Mouse (Mus musculus) liver, embryonic 13.5 days (tissue): ENCODE data around the gene Pnmt. TPM values are rescaled to one million over a fixed set of nuclear protein-coding genes. Genes with fewer than 3 reads are reported as not detected.

Source experiments
- ATAC-seq: fragments of 200-750 bp; cut with Nextera tagmentation; 2 replicates; pipeline ENCODE4 v1.8.0; 2017; ENCODE audit warnings: low read depth, mild to moderate bottlenecking, moderate number of reproducible peaks, moderate library complexity
- DNase-seq: peaks from one replicate; pipeline ENCODE4 v3.0.0; 2022
- H3K27ac ChIP-seq: fragments of 300-500 bp; sonication (generic); 2 replicates; pipeline ENCODE4 v1.5.1; 2015; ENCODE audit warnings: moderate library complexity, mild to moderate bottlenecking, inconsistent platforms
- H3K27me3 ChIP-seq: fragments of 300-500 bp; sonication (generic); 2 replicates; pipeline ENCODE4 v1.6.1; 2015; ENCODE audit warnings: mild to moderate bottlenecking, inconsistent platforms
- H3K36me3 ChIP-seq: fragments of 300-500 bp; sonication (generic); 2 replicates; pipeline ENCODE4 v1.6.1; 2015; ENCODE audit warnings: mild to moderate bottlenecking, inconsistent platforms
- H3K4me1 ChIP-seq: fragments of 300-500 bp; sonication (generic); replicated peaks from 2 replicates; pipeline ENCODE4 v1.6.1; 2015; ENCODE audit warnings: inconsistent platforms
- H3K4me2 ChIP-seq: fragments of 300-500 bp; sonication (generic); 2 replicates; pipeline ENCODE4 v1.6.1; 2015; ENCODE audit warnings: inconsistent platforms, mild to moderate bottlenecking, moderate library complexity
- H3K4me3 ChIP-seq: fragments of 300-500 bp; sonication (generic); replicated peaks from 2 replicates; pipeline ENCODE4 v1.5.1; 2015; ENCODE audit warnings: mild to moderate bottlenecking, inconsistent platforms
- H3K9ac ChIP-seq: fragments of 300-500 bp; sonication (generic); 2 replicates; pipeline ENCODE4 v1.6.1; 2015; ENCODE audit warnings: mild to moderate bottlenecking, inconsistent platforms
- H3K9me3 ChIP-seq: fragments of 300-500 bp; sonication (generic); replicated peaks from 2 replicates; pipeline ENCODE4 v1.6.1; 2016; ENCODE audit warnings: inconsistent platforms
- WGBS: fragments of 180-500 bp; shearing (Covaris S2); methylation state at CpG from one replicate; pipeline ENCODE4 v1.1.7; 2015; ENCODE audit not compliant: insufficient replicate concordance; 5-methylcytosine and 5-hydroxymethylcytosine counted together
- polyA plus RNA-seq: library from polyadenylated mRNA; unstranded; fragments of >200 nt; fragmentation: Nextera tagmentation; extraction: Ambion mirVana; gene quantifications from 2 replicates; pipeline ENCODE4 v1.2.1, GENCODE M21; 2015

Gene Pnmt
- polyA plus RNA-seq, 1 experiment from 2014 or later: not detected

- 83% methylated on average over 7 of the region's 7 CpGs for WGBS
- Histone ChIP-seq H3K4me1 (no peaks in the 10 kb centered on the region), H3K4me2 (no peak overlapping the region), H3K27ac (no peak overlapping the region), H3K9ac (no peak overlapping the region), H3K9me3 (no peaks in the 10 kb centered on the region), H3K27me3 (0 out of 2 replicates have a peak, but pooled peaks cover 2% of the 10 kb centered on the region), H3K36me3 (no peaks in the 10 kb centered on the region), H3K4me3 (no peak overlapping the region)
- ATAC-seq: no peak
- DNase-seq: no peak
Measured at GRCm38 (mm10) chr11:98426592-98426991, 40.3 kb downstream of the Pnmt start.

- DNase-seq (no peak), ATAC-seq (no peak)
- Histone ChIP-seq H3K4me1 (no peaks in the 10 kb centered on the region), H3K9ac (no peak overlapping the region), H3K27ac (no peak overlapping the region), H3K4me3 (no peak overlapping the region), H3K27me3 (no peaks in the 10 kb centered on the region), H3K9me3 (no peaks in the 10 kb centered on the region), H3K36me3 (no peaks in the 10 kb centered on the region), H3K4me2 (no peak overlapping the region)
- 60% methylated on average over 5 of the region's 5 CpGs for WGBS
Measured at GRCm38 (mm10) chr11:98428436-98428835, 42.2 kb downstream of the Pnmt start.

GRCm38 (mm10) chr11:98431743-98432502, 45.7 kb downstream of the Pnmt start:
- Histone ChIP-seq H3K9ac (no peak overlapping the region), H3K36me3 (0 out of 2 replicates have a peak, but pooled peaks cover 5% of the 10 kb centered on the region), H3K9me3 (no peaks in the 10 kb centered on the region), H3K4me2 (no peak overlapping the region), H3K27ac (no peak overlapping the region), H3K4me3 (no peak overlapping the region), H3K4me1 (no peaks in the 10 kb centered on the region), H3K27me3 (no peaks in the 10 kb centered on the region)
- no peak for ATAC-seq
- no peak for DNase-seq
- 52% methylated on average over 9 of the region's 9 CpGs for WGBS

- Histone ChIP-seq H3K36me3 (0 out of 2 replicates have a peak, but pooled peaks cover 5% of the 10 kb centered on the region), H3K27me3 (no peaks in the 10 kb centered on the region), H3K4me3 (no peak overlapping the region), H3K9ac (no peak overlapping the region), H3K27ac (no peak overlapping the region), H3K4me1 (peaks cover 15% of the 10 kb centered on the region), H3K4me2 (no peak overlapping the region), H3K9me3 (no peaks in the 10 kb centered on the region)
- WGBS: 80% methylated on average over 9 of the region's 9 CpGs
- ATAC-seq: no peak
- DNase-seq: no peak
Measured at GRCm38 (mm10) chr11:98435723-98436122, 49.5 kb downstream of the Pnmt start.

- no peak overlapping the region for H3K4me3 ChIP-seq
- DNase-seq (no peak), ATAC-seq (no peak)
- no peaks in the 10 kb centered on the region for H3K27me3 ChIP-seq
- H3K27ac ChIP-seq: no peak overlapping the region
- H3K4me1 ChIP-seq: peaks cover 15% of the 10 kb centered on the region
- WGBS: 80% methylated on average over 6 of the region's 6 CpGs
- H3K9ac ChIP-seq: no peak overlapping the region
- no peaks in the 10 kb centered on the region for H3K9me3 ChIP-seq
- H3K4me2 ChIP-seq: peak overlapping the region; percentile 88
- 0 out of 2 replicates have a peak, but pooled peaks cover 5% of the 10 kb centered on the region for H3K36me3 ChIP-seq
Measured at GRCm38 (mm10) chr11:98437441-98437840, 51.2 kb downstream of the Pnmt start.

Other genes starting within 250 kb of the Pnmt start
- 6.7 TPM in 2 replicates for gene Fbxl20, start 236.0 kb upstream of the Pnmt start, polyA plus RNA-seq
- 30.1 and 38.9 TPM in 2 replicates for gene Med1, start 193.2 kb upstream of the Pnmt start, polyA plus RNA-seq
- gene Cdk12, start 183.4 kb upstream of the Pnmt start, polyA plus RNA-seq: 5.4 and 5.9 TPM in 2 replicates
- not detected in 2 replicates for gene Neurod2, start 56.8 kb upstream of the Pnmt start, polyA plus RNA-seq
- 0.13 and 0.19 TPM in 2 replicates for gene Ppp1r1b, start 38.0 kb upstream of the Pnmt start, polyA plus RNA-seq
- gene Stard3, start 28.1 kb upstream of the Pnmt start, polyA plus RNA-seq: 14.1 and 15.7 TPM in 2 replicates
- gene Tcap, start 2.6 kb upstream of the Pnmt start, polyA plus RNA-seq: 0.15 and 0.59 TPM in 2 replicates
- gene Pgap3, start 14.0 kb downstream of the Pnmt start, polyA plus RNA-seq: 3.1 and 3.8 TPM in 2 replicates
- 2.2 and 2.6 TPM in 2 replicates for gene Erbb2, start 26.0 kb downstream of the Pnmt start, polyA plus RNA-seq
- 66.8 and 72.0 TPM in 2 replicates for gene Mien1, start 52.5 kb downstream of the Pnmt start, polyA plus RNA-seq
- gene Grb7, start 59.9 kb downstream of the Pnmt start, polyA plus RNA-seq: 17.4 and 20.5 TPM in 2 replicates
- gene Ikzf3, start 159.6 kb downstream of the Pnmt start, polyA plus RNA-seq: 0.06 TPM in 1 of 2 replicates, not detected in the other
- 0.45 and 0.58 TPM in 2 replicates for gene Zpbp2, start 164.6 kb downstream of the Pnmt start, polyA plus RNA-seq
- gene Ormdl3, start 200.9 kb downstream of the Pnmt start, polyA plus RNA-seq: 41.5 and 41.7 TPM in 2 replicates
- gene Lrrc3c, start 211.8 kb downstream of the Pnmt start, polyA plus RNA-seq: not detected in 2 replicates
- 0.53 and 0.90 TPM in 2 replicates for gene Gm12355, start 239.2 kb downstream of the Pnmt start, polyA plus RNA-seq
- gene Gsdma3, start 239.9 kb downstream of the Pnmt start, polyA plus RNA-seq: not detected in 2 replicates